Mouse (Mus musculus): ENCODE data around the gene Gm4767.
"Not testable (repeated sequence)": the region's sequence is repeated elsewhere in the genome, so short reads cannot be mapped to it uniquely, and the experiment has no call there.

The Gm4767 gene

DNA sequence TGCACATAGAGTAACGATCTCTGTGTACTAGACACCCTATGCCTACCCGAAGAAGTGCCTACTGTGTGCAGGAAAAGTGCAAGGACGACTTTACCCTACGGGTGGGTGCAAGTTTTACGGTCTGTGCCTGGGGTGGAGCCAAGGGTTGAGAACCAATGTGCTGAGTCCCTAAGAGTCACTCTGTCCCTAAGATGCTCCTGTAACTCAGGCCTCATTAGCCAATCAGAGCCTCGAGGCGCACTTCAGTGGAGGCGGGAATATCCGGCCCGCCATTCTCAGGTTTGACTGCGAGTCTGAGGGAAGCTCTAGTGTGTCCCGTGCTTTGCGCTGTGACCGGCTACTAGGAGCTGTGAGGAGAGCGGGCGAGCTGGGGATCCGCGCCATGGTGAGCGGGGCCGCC is at the start of gene Gm4767:
Gene Gm4767, plus strand, starts transcription at position 288 of the 400 bp plus-strand sequence.
- not testable (repeated sequence) for DNase-seq (ENCODE audit: low read depth)

DNA sequence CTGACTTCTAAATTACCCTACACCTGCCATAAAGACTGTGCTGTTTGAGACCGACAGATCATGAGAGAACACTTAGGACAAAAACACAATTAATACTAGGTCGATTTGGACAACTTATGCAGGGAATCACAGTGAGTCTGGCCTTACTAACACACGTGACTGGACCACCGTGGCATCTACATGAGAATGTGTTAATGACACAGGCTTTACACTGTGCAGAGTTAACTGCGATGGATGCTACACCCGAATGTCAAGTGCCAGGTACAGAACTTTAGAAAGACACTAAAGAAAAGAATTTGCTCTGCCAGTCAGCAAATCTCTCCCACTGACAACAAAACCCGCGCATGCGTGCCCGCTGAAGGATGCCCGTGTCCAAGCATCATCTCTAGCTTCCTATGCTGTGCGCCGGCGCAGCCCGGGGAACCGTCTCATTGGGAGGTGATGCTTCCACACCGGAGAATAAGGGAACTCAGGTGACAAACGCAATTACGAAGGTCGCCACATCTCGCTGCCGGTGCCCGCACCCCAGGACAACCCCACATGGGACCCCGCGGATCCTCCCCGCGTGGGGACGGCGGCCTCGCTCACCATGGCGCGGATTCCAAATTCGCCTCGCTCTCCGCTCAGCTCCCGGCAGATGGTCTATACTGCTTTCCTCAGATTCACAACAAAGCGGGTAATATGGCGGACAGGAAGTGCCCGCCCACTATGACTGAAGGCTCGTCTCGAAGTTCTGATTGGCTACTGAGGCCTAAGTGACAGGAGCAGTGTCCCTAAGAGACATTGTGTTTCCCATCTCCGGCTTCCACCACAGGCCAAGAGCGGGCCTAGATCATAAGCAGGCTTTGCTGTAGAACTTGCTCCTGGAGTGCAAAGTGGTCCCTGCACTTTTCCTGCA is 41.2 kb upstream of the Gm4767 start, which contains the start of gene Gm3055:
Gene Gm3055, minus strand, starts transcription at position 656 of the 898 bp plus-strand sequence.
- not testable (repeated sequence) for DNase-seq (ENCODE audit: low read depth)

DNA sequence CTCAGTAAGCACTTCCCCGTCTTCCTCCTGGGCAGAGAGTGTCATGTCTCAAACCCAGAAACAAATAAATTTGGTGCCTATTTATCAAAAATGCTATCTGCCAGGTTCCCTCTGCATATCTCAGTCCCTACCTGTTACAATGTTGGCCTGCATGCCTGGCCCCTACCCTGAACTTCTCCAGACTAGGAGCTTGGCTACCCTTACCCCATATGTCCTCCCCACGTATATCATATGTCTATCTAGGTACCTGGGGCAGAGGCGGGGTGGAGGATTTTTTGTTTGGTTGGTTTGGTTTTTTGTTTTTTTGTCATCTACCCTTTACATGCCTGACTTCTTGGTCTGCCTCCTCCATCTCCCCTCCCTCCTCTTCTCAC is 40.6 kb upstream of the Gm4767 start:
- not testable (repeated sequence) for DNase-seq (ENCODE audit: low read depth)

DNA sequence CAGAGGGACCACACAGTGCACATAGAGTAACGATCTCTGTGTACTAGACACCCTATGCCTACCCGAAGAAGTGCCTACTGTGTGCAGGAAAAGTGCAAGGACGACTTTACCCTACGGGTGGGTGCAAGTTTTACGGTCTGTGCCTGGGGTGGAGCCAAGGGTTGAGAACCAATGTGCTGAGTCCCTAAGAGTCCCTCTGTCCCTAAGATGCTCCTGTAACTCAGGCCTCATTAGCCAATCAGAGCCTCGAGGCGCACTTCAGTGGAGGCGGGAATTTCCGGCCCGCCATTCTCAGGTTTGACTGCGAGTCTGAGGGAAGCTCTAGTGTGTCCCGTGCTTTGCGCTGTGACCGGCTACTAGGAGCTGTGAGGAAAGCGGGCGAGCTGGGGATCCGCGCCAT is 34.2 kb downstream of the Gm4767 start:
- not testable (repeated sequence) for DNase-seq (ENCODE audit: low read depth)

DNA sequence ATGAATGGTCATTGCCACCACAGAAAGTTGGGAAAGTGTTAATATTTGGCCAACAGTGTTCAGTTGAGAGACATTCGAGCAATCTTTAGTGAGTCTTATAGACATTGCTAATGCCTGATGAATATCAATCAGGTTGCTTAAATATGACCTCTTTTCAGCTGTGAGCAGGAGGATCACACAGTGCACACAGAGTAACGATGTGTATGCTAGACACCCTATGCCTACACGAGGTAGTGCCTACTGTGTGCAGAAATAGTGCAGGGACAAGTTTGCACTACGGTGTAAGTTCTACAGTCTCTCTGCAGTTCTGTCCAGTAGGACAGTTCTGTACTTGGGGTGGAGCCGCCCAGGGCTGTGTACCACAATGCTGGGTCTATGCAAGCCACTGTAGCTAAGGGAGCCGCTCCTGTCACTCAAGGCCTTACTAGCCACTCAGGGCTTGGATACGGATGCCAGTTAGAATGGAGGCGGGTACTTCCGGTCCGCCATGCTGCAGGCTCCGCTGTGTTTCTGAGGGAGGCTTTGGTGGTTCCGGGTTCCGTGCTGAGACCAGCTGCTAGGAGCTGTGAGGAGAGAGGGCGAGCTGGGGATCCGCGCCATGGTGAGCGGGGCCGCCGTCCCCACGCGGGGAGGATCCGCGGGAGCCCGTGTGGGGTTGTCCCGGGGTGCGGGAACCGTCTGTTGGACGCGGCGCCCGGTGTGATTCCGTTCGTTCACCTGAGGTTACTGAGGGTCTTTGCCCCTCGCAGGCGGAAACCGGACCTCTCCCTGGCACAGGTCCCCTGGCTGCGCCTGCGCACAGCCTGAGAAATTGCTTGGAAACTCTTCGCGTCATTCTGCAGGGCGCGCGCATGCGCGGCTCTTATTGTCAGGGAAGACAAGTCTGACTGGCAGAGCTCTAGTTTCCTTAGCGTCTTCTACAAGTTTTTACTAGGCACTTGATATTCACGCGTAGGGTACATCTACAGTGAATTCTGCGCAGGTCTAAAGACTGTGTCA is 51.7 kb downstream of the Gm4767 start, which contains the start of gene Gm32687:
Gene Gm32687, plus strand, starts transcription at position 526 of the 999 bp plus-strand sequence.
- not testable (repeated sequence) for DNase-seq (ENCODE audit: low read depth)

Measured in c-Kit-positive CD71-positive TER-119-negative erythroid progenitor cells, embryonic 14.5 days (primary cell).